Mouse (Mus musculus) ovary, adult 10 weeks (tissue): ENCODE results near the gene Rbms2. TPM values are rescaled to one million over a fixed set of nuclear protein-coding genes. Genes with fewer than 3 reads are reported as not detected.

Experiments
- polyA plus RNA-seq: library from polyadenylated mRNA; stranded (reverse); fragments of 350-450 nt; fragmentation: Illumina TruSeq; extraction: RNeasy Lipid Tissue Mini Kit (QIAGEN cat#74804); gene quantifications from one replicate; pipeline ENCODE4 v1.2.3, GENCODE M21; 2014

Gene Rbms2
- polyA plus RNA-seq: 28.7 TPM

GRCm38 (mm10) chr10:128179989-128180388 lies at the start of gene Rbms2:
Gene Rbms2 (minus strand): TSS chr10:128180297.

GRCm38 (mm10) chr10:128225538-128225937 lies 45.4 kb upstream of the Rbms2 start, which contains the start of gene Mip:
Gene Mip (plus strand): TSS chr10:128225838.

GRCm38 (mm10) chr10:128211390-128212108 lies 31.5 kb upstream of the Rbms2 start, which contains the start of gene Spryd4:
Gene Spryd4 (minus strand): TSS chr10:128211807.

GRCm38 (mm10) chr10:128194024-128194550 lies 14.0 kb upstream of the Rbms2 start, which contains the start of gene Gls2:
Gene Gls2 (plus strand): TSS chr10:128194457.

GRCm38 (mm10) chr10:128091564-128092505 lies 88.3 kb downstream of the Rbms2 start, which contains the start of gene Baz2a:
Gene Baz2a (plus strand): TSS chr10:128091577.

GRCm38 (mm10) chr10:128082880-128083421 lies 97.1 kb downstream of the Rbms2 start, which contains the start of gene Atp5b:
Gene Atp5b (plus strand): TSS chr10:128083273.

Other genes starting within 250 kb of the Rbms2 start
- gene Hsd17b6, start 172.7 kb downstream of the Rbms2 start, polyA plus RNA-seq: not detected
- 46.0 TPM for gene Prim1, start 165.1 kb downstream of the Rbms2 start, polyA plus RNA-seq
- 1,764 TPM for gene Naca, start 144.7 kb downstream of the Rbms2 start, polyA plus RNA-seq
- gene Ptges3, start 121.3 kb downstream of the Rbms2 start, polyA plus RNA-seq: 754 TPM
- 436 TPM for gene Atp5b, start 97.0 kb downstream of the Rbms2 start, polyA plus RNA-seq
- 14.3 TPM for gene Baz2a, start 88.7 kb downstream of the Rbms2 start, polyA plus RNA-seq
- not detected for gene Gls2, start 14.2 kb upstream of the Rbms2 start, polyA plus RNA-seq
- gene Spryd4, start 31.5 kb upstream of the Rbms2 start, polyA plus RNA-seq: 9.3 TPM
- gene Mip, start 45.5 kb upstream of the Rbms2 start, polyA plus RNA-seq: not detected
- 2.7 TPM for gene Timeless, start 51.8 kb upstream of the Rbms2 start, polyA plus RNA-seq
- gene Apon, start 73.8 kb upstream of the Rbms2 start, polyA plus RNA-seq: not detected
- 1.00 TPM for gene Apof, start 88.4 kb upstream of the Rbms2 start, polyA plus RNA-seq
- gene Stat2, start 90.3 kb upstream of the Rbms2 start, polyA plus RNA-seq: 7.4 TPM
- not detected for gene Il23a, start 118.5 kb upstream of the Rbms2 start, polyA plus RNA-seq
- 7.2 TPM for gene Pan2, start 123.0 kb upstream of the Rbms2 start, polyA plus RNA-seq
- gene Cnpy2, start 142.2 kb upstream of the Rbms2 start, polyA plus RNA-seq: 55.8 TPM
- 85.3 TPM for gene Cs, start 157.4 kb upstream of the Rbms2 start, polyA plus RNA-seq
- 3.9 TPM for gene Coq10a, start 188.7 kb upstream of the Rbms2 start, polyA plus RNA-seq
- 8.8 TPM for gene Ankrd52, start 196.8 kb upstream of the Rbms2 start, polyA plus RNA-seq
- not detected for gene Slc39a5, start 220.9 kb upstream of the Rbms2 start, polyA plus RNA-seq
- gene Nabp2, start 231.2 kb upstream of the Rbms2 start, polyA plus RNA-seq: 13.7 TPM
- gene Rnf41, start 231.4 kb upstream of the Rbms2 start, polyA plus RNA-seq: 10.5 TPM